Mouse (Mus musculus): ENCODE measurements around the gene Thrb. TPM values are rescaled to one million over a fixed set of nuclear protein-coding genes. Genes with fewer than 3 reads are reported as not detected.

Thrb gene
- polyA plus RNA-seq, 1 experiment = 11.8 TPM

DNA sequence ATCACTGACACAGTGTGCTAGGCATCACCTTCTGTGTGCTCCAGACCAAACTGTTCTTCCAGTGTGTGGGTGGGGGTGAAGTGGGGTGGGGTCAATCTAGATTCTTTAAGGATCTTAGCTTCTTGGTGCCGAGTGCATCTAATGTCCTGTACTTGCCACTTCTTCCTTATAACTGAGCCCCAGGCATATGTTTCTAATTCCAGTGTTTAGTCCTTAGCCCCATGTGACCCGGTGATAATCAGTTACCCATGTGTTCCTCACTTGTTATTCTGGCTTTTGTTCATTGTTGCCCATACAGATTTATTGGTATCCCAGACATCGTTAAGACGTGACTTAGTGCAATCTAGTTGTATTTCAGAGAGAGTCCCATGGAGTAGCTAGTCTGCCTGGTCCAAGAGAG, 121.9 kb downstream of the Thrb start:
- DNase-seq (ENCODE audit: low spot score) = no peak

DNA sequence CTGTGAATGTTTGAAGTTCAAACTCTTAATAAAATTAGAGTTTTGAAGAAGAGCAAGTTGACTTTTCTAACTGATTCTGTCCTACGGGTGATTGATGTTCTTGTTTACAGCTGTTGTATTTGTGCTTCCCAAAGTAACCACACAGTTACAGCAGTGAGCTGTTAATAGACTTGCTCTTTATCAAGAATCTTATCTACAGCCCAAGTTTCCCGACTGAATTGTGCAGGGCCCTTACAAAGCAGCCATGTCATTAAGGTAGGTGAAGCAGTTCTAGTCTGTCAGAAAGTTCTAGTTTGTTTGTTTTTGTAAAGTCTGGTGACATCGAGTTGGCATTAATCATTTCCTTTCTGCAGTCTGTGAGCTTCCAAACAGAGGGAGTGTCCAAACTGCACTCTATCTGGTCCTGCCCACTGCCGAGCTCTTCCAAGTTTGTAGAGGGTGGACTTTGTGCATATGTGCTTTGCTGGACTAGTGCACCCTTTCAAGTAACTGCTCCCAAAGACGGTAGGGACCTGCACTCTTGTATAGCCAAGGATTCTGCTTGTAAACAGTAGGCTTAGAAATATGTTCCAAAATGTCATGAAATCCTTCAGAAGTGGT, 124.2 kb downstream of the Thrb start:
- no peak for DNase-seq (ENCODE audit: low spot score)

DNA sequence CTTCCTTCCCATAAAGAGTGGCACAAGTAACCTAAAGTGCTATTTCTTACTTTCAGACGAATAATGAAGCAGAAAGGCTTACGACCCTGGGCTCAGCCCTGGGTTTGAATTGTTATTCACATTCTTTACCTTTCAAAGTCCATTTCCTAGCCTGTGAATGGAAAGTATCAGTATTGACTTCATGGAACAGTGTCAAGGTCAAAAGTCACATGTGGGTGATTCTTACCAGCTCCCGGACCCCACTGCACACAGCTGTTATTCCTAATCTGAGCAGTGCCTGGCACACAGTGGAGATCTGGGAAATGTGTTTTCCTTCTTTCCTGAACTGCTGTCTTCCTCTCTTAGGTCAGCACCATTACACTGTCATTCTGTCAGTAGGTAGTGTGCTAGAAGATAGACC, 125.3 kb downstream of the Thrb start:
- no peak for DNase-seq (ENCODE audit: low spot score)

DNA sequence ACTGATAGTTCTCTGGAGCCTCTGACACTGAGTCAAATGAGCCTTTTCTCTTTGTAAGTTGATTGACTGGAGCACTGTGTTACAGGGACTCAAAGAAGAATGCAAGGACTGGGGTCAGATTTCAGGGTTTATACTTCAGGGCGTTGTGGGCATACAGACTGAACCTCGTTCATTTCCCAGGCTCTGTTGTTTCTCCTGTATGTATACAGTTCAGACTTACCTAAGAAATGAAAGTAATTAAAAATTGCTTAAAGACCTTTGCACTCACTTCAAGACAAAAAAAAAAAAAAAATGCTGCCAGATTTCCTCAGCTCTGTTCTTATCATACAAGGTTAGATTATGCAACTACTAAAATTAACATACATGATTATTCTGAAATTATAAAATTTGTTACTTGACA, 126.2 kb downstream of the Thrb start:
- no peak for DNase-seq (ENCODE audit: low spot score)

DNA sequence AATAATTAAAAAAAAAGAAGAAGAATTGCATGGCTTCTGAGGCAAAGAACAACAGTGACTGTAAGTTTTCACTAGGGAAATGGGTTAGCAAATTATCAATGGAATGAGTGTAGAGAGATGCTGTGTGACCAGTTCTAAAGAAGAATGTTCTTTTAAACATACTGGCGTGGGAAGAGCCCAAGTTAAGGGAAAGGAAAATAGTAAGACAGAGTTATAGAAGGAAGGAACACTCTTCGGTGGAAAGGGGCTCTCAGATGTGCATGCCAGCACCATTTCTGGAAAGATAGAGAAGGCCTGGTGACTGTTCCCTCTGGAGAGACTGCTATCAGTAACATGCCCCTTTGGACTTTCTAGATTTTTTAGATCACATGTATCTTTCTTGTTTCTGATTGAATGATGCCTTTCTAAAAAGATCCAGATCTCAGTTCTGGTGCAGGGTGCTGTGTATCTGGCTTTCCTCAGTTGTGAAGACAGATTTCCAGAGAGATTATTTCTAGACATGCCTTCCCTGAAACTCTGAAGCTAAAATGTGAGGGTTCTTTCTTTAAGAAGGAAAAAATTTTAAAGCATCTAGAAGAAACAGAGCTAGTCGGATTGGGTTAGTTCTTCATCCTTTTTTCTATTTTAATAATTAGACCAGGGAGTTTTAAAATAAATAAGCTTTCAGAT, 144.0 kb downstream of the Thrb start:
- DNase-seq (ENCODE audit: low spot score) = no peak

DNA sequence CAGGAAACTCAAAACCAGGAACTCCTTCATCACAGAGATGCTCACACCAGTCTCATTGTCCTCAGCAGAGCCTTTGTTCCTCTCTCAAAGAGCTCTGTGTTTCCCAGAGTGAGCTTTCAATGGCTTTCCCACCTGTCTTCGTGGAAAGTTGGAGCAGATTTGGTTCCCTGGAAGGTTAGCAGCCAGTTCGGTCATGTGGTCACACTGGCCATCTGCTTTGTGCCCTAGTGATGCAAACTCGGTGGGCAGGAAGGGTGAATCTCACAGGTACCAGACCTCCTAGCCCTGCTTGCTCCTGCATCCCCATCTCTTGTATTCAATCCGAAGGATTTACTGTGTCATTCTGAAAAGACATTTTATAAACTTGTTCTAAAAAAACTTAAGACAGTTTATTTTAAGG, 151.0 kb downstream of the Thrb start:
- no peak for DNase-seq (ENCODE audit: low spot score)

DNA sequence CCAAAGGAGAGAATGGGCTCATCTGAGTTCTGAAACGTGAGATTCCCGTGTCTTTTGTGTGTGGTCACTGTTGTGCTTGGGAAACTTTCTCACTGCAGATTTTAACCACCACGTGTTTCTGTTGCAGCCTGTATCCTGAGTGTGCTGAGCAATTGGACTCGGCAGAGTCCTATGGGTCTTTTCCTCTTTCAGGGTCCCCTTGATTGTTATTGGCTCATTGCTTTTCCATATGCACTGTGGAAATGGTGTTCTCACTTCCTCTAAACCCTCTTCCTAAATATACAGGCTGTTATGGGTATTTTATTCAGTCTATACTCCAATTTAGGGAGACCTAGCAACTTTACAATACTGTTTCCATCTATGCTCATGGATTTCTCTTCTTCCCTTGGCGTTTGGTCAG, 152.4 kb downstream of the Thrb start:
- no peak for DNase-seq (ENCODE audit: low spot score)

DNA sequence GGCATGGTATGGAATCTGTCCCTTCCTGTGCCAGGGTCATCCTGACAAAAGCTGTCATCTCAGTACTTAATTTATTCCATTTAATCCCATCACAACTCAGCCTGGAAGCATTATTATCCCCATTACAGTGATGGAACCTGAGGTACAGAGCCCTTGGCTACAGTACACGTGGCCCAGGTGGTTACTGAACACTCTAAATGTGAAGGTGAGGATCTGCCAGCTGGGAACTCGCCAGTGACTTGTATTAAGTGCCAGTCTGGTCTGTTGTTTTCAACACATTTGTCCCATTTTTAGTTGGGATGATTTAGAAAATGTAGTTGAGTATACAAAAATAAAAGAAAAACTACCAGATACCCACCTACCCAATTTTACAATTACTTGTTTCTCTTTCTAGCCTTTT, 155.0 kb downstream of the Thrb start:
- DNase-seq (ENCODE audit: low spot score) = no peak

DNA sequence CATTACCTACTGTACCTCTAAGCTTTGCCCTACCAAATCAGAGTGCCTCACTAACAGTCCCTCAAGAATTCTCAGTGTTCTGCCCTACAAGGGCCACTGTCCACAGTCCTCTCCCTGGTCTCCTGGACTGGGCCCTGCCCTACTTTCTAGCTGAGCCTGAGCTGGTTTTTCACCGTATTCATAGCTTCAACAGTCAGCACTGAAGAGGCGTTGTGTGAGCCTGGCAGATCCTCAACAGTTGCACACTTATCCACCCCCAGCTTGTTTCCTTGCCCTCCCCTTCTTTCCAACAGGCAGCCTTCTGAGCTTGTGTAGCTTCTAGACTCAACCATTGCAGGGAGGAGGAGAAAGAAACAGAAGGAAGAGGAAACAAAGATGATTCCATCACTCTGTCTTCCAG, 158.0 kb downstream of the Thrb start:
- DNase-seq (ENCODE audit: low spot score) = no peak

DNA sequence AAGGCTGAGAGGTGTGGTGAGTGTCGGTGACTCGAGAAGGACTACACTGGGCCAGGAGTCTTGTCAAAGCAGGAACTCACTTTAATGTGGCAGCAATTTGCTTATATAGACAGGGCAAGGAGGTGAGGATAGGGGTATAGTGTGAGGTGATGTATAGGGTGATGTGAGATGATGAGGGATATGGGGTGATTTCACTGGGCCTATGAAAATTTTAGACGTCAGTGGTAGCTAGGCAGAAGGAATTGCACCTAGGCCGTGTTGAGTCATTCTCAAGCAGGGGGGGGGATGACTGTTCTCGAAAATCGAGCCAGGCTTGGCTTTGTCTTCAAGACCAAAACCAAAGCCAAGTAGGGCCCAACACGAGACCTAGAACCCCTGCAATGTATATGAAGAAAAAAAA, 162.7 kb downstream of the Thrb start:
- DNase-seq (ENCODE audit: low spot score) = no peak

DNA sequence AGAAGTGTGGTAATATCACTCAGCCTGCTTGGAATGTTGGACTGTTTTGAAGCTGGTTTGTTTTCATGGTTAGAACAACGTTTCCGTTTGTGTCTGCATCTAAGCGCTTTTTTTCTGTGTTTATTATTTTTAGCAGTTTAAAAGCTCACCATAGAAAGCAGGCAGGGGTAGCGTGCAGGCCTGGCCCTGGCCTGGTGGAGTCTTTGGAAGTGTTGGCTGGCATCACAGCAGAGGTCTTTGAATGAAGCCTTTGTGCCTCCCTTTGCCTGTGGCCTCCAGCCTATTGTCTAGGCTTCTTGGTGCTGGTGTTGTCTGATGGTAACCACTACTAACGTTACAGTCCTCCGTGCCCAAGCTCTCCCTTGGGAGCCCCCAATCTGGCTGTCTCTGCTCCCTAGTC, 167.3 kb downstream of the Thrb start:
- DNase-seq (ENCODE audit: low spot score) = no peak

DNA sequence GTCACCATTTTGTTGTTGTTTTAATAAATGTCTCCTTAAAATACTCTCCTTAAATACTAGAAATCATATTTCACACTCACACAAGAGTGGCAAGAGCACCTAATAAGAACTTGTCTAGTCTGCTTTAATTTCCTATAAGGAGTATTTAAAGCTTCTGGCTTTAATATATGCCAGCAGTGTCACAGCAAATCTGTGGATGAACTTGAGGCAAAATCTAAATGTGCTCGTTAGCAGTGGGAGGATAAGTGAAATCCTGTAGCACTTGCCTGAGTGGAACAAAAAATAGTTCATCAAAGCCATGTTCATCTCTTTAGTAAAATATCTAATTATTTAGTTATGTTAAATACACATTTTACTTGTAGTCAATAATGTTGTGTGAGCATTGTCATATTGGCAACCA, 175.7 kb downstream of the Thrb start:
- DNase-seq (ENCODE audit: low spot score) = no peak

DNA sequence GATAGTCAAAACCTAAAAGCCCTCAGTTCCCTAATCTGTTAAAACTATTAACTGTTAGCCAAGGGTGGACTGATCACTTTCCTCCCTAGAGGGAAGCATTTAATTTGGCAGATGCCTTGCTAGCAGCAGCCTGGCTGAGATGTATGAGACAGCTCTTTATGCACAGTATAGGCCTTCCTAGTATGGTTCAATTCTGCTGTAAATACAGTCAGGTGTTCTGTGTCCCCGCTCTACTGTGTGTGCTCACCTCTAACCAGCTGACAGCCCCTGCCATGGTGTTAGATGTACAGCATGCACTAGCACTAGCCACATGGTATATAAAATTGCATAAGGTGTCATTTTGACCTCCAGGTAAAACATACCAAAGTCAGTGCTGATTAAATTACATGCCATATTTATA, 176.7 kb downstream of the Thrb start:
- DNase-seq (ENCODE audit: low spot score) = no peak

DNA sequence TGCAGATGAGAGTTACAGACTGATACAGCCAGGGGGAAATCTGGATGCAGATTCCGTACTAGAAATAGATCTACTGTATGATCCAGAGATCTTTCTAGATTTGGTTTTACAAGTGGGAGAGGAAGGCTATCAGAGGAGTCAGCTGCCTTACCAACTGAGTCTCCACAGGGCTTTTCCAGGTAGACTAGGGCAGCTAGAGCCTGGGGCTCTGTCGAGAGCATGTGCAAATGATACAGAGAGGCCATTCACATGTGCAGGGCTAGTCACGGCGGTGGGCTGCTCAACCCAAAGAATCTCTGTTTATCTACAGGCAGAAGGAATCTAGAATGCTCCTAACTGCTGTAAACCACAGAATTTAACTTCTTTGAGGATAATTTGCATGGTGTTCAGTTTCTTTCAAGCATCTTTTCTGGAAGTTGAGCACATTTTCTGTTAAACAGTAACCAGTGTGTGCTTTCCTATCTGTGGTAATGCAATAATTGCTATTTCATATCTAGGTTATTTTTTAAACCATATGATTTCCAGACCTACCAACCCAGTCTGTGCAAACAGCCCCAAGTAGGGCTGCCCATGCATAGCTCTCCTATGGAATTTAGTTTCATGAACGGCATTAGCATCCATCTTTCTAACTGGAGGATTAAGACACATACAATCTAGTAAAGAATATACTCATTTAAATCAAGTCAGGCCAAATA, 185.1 kb downstream of the Thrb start:
- DNase-seq (ENCODE audit: low spot score) = no peak

DNA sequence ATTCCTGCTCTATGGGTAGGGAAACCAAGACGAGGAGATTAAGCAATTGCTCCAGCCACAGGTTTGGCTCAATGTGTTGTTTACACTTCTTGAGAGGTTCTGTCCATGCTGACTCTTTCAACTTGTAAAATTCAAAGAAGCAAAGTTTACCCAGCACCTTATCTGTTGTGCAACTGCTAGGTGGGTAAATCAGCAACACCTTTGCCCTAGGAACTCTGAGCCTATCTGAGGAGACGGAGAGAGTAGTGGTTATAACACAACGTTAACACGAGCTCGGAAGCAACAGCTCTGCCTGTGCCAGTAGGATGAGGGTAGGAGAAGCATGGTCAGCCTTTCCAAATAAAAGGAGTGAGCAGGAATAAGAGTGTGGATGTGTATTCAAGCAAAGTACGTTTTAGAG, 185.8 kb downstream of the Thrb start:
- DNase-seq (ENCODE audit: low spot score) = no peak

DNA sequence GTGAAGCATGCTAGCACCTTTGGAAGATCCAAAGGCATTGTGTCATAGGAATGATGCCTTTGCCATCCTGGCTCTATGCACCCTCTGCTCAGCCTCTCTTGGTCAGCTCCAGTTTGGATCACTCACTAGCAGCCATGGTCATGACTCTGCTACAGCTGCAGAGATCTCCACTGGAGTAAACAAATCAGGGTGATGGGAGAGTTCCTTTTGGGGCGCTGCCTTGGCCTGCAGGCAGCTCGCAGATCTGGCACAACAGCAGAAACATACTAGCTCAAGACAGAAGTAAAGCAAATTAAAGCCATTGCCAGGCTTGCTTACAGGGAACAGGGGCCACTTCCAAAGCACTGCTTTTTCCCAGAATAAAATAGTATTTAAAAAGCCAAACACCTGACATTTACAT, 186.6 kb downstream of the Thrb start:
- DNase-seq (ENCODE audit: low spot score) = no peak

DNA sequence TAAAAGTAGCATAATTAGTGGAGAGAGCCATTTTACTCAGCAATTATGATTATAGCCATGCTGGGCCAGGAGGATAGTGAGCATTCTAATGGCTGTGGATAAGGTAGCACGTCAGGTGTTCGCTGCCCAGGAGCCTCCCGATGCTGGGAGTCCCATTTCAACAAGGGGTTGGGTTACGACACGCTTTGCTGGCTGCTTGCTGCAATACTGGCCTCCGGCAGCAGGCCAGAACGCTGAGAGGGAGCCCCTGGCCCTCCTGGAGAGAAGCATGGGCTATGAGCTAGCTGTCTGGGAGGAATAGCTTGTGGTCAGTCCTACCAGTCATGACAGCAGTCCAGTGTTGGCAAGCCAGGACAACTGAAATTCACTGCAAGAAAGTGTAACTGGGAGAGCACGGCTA, 187.2 kb downstream of the Thrb start:
- no peak for DNase-seq (ENCODE audit: low spot score)

DNA sequence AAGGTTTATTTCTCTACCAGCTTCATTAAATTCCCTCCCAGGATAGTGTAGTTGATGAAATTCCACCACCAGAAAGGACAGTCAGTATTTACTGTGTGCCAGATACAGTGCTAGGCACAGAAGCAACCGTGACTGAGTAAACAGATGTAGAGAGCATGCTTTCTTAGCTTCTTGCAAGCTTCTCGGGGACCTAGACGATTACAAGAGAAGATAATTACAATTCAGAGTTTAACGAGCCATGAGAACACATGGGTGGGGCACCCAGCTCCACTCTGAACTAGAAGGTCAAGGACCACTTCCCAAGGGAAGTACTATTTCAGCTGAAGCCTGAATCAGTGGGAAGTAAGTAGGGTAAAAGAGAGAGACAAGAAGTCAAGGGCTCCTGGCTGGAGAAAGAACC, 190.3 kb downstream of the Thrb start:
- DNase-seq (ENCODE audit: low spot score) = no peak

DNA sequence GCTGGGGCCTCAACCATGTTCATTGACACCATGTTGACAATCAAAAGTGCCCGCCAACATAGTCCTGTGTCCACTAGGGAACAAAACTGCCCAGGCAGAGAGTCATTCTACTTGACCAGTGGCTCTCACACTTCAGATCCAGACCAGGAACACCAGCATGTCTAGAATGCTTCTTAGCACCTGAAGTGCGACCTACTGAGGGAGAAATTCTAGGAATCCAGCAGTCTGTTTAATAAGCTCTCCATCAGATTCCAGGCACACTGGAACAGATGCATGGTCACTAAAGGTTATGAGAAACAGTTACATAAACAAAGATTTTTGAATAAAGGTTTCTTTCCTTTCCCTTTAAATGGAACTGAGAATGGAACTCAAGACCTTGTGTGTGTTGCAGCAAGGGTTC, 192.2 kb downstream of the Thrb start:
- no peak for DNase-seq (ENCODE audit: low spot score)

DNA sequence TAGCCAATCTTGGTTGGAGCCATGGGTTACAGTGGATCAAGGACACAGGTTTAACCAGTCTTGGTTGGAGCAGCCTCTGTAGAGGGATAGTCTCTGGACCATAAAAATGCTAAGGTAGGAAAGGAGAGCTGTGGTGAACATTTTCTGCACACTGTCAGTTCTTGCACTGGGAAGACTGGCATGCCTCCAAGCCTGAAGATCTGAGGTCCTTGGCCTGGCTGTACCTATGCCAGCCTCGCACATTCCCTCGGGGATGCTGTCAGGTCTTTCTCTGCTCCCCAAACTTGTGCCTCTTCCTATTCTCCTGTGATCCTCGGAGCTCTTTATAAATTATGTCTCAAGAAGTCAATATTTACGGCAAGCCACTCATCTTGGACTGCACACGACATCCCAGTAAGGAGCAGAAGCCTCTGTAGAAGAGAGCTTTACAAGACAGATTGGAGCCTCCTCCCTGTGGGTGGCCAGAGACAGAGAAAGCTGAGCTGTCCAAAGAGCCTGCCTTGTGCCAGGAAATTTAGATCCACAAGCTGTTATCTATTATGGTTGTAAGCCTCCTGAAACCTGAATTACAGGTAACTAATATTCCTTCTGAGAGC, 199.8 kb downstream of the Thrb start:
- DNase-seq (ENCODE audit: low spot score) = no peak

DNA sequence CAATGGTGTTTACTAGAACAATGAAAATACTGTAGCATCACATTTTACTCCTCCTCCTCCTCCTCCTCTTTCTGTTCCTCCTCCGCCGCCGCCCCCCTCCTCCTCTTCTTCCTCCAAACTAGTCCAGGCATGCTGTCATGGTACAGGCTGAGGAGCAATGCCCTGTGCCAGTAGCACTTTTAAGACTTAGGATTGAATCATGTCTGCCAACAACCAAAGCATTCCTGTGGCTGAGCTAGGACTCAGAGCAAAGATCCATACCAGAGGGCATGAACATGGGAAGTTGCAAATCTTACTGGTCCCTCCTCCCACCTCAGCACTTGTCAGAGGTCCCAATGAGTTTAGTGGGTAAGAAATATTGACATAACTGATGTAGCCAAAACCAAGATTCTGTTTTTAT, 202.6 kb downstream of the Thrb start:
- DNase-seq (ENCODE audit: low spot score) = no peak

DNA sequence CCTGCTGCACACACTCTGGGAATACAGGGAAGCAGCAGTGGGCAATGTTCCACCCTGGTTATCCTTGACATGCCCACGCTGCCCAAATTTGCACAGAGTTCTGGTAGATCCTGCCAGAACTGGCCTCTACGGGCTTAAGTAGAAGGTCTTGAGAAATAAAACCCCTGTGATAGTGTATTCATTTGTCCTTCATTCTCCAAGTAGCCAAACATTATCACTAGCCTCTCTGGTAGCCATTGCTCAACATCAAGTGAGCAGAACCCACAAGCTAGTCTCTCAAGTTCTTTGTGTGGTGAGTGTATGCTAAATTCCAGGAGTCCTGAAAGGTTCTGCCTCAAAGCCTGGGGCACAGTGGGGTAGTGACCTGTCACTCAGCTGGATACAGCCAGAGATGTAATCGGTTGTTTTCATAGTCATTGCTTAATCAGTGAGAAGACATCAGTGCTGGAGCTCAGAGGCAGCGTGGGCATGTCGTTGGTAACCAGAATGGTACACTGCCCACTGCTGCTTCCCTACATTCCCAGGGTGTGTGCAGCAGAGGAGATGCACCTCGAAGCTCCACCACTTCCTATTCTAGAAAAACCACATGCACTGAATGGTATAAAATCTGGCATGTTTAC, 203.8 kb downstream of the Thrb start:
- DNase-seq (ENCODE audit: low spot score) = no peak

DNA sequence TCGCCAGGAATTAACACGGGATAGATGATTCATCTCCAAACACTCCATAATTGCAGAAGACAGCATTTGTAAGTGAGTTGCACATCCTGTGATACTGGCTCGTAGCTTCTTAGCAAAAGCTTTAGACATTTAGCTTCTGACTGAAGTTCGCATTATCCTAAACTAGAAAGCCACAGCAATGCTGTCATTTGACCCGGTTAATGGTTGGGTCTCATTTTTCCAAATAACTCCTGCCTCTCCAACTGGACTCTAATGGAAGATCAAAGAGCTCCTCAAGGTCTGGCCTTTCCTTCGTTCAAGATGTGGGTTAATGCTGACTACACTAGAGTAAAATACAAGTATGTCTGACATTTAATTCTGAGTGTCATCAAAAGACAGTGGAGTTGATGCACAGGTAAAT, 208.3 kb downstream of the Thrb start:
- DNase-seq (ENCODE audit: low spot score) = no peak

All from urinary bladder, adult 2 months (tissue).